Mouse (Mus musculus): ENCODE data around the gene Tbpl1.

Tbpl1 gene

GRCm38 (mm10) chr10:22710173-22710777 lies 21.5 kb downstream of the Tbpl1 start:
- no peak for DNase-seq (ENCODE audit: extremely low spot score, low spot score)

DNA sequence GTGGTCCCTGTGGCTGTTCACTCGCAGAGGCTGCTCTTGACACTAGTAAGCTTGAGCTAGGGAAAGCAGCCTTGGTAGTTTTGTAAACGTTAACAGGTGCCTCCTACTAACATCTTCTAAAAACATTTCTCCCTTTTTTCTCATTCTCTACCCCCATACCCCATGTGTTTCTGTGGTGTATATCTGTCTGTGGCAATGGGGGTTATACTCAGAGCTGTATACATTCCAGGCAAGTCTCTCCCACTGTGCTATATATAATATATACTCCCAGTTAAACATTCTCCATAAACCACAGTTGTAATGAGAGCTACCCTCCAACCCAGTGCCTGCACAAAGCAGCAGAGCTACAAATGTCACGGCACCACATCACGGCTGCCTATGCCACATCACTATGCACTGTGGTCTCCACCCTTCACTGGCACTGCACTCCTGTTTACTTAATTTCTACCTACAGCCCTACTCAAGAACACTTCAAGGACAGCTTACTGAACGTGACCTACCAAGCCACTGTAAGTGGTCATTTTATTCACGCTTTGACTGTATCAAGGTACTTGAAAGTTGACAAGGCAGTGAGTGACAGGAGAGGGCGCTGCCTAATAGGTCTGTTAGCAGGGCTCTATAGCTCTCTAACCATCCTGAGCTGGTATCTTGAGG lies 23.4 kb downstream of the Tbpl1 start:
- no peak for DNase-seq (ENCODE audit: extremely low spot score, low spot score)

GRCm38 (mm10) chr10:22703844-22704243 lies 27.9 kb downstream of the Tbpl1 start:
- DNase-seq (ENCODE audit: extremely low spot score, low spot score) = no peak

DNA sequence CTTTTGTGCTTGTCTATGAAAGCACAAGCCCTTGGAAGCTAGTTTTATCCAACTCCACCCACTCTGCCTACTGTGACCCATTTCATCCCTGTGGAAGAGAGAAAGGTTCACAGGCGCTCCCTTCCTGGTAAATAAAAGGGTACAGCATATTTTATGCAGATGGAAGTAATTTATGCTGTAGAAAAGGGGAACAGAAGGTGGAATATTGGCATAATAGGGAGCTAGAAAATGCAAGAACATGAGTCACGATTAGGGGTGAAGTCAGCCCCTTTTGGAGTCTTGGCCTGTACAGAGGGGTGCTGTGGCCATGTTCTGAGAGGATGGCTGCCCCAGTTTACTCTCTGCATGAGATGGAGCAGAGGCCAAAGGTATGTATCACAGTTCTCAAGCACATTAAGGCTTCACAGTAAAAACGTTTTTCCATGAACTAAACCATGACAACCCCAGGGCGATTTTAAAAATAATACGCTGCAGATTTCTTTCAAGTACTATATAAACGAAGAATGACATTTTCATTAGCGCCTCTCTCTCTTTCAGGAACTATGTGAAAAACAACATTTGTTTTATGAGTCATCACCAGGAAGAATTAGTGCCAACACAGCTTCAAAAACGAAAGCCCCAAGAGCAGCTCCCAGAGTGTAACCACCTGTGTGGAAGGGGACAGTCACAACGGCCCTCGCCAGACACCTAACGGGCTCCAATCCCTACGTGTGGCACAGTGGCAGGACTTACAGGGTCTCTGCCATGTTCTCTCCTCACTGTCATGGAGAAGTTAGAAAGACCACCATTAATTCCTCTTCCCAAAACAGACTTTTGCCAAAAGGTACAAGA lies 30.0 kb downstream of the Tbpl1 start:
- no peak for DNase-seq (ENCODE audit: extremely low spot score, low spot score)

- no peak for DNase-seq (ENCODE audit: extremely low spot score, low spot score)
Observed at GRCm38 (mm10) chr10:22700773-22701172, 31.0 kb downstream of the Tbpl1 start.

- no peak for DNase-seq (ENCODE audit: extremely low spot score, low spot score)
Observed at GRCm38 (mm10) chr10:22699487-22700335, 32.0 kb downstream of the Tbpl1 start.

DNA sequence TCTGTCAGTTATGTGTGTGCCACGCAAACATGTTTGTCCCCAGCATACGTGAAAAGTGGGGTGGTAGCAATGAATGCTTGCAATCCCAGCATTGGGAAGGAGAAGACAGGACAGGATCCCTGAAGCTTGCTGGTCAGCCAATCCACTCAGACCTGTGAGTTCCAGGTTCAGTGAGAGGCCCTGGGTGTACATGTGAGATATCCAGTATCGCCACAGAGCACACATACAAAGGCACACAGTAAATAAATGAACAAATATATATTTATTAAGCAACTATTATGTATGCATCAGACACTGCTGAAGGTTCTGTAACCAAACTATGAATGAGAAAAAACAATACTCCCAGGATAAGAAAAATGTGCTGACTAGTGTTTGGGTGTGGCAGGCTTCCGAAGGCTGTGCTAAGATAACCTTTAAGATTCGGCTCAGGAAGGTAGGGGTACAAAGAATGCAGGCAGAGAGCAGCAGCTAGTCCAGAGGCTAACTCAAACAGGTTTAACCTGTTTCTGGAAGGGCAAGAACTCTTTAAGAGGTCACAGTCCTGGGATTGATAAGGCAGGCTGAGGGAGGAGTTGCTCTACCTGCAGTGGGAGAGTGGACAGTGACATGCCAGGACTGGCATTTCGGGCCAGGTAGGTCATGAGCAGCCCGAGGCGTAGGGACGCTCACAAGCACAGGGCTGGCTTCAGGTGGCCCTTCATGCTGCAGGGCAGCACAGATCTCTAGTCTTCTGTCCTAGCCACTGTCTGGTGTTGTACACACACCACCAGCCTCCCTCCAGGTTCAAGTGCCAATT lies 33.4 kb downstream of the Tbpl1 start:
- DNase-seq (ENCODE audit: extremely low spot score, low spot score) = no peak

DNA sequence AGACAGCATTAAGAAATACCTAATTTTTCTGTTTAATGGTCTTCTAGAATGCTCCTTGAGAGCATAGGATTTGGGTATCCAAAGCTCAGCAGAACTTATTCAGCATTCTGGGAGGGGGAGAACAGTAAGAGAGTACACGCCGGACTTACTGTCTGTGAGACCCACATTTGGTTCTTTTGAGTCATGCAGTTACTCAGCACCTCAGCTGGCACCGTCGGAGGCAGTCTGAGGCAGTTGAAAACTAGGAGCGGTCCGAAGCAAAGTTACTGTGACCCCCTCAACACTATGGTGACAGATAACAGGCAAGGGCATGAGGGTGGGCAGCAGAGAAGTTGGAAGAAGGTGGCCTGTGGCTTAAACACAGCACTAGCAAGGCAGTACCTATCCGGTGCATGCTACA lies 34.9 kb downstream of the Tbpl1 start:
- DNase-seq (ENCODE audit: extremely low spot score, low spot score) = no peak

- DNase-seq (ENCODE audit: extremely low spot score, low spot score) = no peak
Observed at GRCm38 (mm10) chr10:22696236-22696635, 35.5 kb downstream of the Tbpl1 start.

DNA sequence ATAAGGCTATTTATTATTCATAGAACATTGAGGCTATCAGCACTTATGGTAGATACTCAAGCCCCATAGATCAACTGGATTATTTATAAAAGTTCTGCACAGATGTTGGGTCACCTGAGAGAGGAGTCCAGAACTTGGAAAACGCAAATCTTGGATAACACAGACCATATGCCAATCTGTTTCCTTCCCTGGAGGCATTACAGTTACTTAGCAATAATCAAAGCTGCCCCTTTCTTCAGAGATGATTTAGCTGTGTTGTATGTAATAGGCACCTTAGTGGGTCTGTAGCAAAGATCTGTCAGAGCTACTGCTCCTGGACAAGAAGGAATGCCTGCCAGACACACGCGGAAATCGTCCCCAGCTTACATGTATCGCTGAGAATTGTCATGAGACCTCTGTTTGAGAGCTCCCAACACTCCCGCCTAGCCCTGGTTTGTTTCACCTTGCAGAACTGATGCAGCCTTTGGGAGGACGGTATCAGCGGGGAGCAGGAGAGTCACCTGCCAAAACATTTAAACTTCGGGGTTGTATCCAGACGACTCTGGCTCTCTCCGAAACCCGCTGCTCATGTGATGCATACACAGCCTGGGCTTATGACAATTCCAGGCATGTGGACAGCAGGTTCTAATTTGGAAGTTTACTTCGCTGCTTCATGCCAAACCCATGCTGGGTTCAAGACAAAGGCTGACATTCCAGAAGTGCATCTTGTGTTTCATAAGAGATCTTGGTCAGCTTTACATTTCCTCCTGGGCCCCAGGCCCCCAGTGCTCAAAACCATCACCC lies 55.7 kb downstream of the Tbpl1 start:
- no peak for DNase-seq (ENCODE audit: extremely low spot score, low spot score)

DNA sequence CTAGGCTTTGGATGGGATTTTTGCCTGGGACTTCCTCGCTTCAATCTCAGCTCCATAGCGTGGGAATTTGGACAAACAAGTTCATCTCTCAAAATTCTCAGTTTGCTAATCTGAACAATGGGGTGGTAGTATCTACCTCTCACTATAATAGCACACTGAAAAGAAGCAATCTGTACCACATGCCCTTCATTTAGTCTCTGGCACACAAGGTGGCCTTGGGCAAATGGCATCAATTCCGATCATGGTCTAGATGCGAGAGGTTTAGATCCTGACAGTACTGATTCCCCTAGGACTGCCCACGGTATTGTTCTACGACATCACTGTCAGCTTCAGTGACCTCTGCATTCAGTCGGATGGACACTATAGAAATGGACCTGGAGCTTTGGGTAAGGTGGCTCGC lies 57.6 kb downstream of the Tbpl1 start:
- no peak for DNase-seq (ENCODE audit: extremely low spot score, low spot score)

DNA sequence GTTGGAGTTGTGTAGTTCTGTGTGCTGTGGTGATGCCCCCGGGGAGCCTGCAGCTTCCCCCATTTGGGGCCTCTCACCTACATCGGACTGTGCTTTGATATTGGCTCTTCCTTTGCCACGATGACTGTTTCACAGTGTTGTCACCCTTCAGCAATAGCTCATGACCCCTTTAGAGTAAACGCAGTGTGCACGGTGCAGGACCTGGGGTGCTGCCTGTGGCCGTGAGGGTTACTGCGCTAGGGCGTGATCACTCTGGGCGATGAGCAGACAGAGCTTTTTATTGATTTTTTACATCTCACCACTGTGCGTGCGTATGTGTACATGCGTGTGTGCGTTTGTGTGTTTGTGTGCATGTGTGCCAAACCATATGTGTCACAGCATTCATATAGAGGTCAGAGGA lies 63.2 kb downstream of the Tbpl1 start:
- no peak for DNase-seq (ENCODE audit: extremely low spot score, low spot score)

GRCm38 (mm10) chr10:22660286-22661000 lies 71.3 kb downstream of the Tbpl1 start:
- no peak for DNase-seq (ENCODE audit: extremely low spot score, low spot score)

DNA sequence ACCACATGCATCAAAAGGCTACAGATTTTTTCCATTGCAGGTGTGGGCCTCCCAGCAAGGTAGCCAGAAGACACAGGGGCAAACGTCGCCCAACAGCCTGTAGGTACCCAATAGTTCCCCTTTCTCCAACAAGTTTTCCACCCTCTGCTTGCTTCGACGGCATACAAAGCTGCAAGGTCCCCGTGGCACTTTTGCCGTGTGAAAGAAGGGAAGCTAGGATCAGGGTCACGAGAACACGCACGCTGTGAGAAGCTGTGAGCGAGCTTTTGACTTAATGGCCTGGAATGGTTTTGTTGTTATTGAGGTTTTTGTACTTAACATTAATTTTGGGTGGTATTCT lies 72.4 kb downstream of the Tbpl1 start:
- no peak for DNase-seq (ENCODE audit: extremely low spot score, low spot score)

DNA sequence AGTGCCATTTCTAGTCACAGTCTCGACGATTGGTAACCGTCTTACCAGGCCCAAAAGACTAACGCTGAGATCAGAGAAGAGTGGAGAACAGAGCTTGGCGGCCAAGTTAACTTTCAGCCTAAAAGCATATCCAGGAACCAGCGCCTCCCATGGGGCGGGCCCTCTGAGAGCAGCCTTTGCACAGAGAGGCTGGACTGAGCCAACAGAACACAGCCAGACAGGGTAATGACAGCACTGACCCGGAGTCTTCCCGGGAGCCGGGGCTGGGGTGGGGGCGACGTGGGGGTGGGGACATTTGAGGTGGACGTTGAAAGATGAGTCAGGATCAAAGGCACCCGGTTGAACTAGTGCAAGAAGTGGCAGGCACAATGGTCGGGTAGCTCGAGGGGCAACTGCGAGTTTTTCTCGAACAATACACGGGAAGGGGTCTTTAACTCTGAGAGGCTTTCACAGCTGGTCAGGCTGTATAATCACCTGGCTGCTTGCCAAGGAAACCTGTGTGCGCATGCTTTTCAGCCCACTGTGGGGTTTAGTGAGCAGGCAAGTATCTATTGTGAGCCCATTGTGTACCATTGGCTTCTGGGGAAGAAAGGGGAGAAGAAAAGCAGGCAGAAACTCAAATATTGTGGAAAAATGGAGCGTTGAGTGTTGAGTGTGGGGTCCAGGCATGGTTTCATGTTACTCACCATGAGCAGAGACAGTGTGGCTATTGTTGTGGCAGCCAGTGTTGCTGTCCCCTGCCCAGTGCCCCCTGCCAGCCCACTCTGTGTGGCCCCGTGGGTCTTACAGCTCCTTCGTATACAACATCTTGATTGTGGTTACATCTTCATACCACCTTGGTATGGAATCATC lies 73.0 kb downstream of the Tbpl1 start:
- DNase-seq (ENCODE audit: extremely low spot score, low spot score) = peak; percentile 27
